Mouse (Mus musculus): ENCODE measurements around the gene Vps54. TPM values are rescaled to one million over a fixed set of nuclear protein-coding genes. Genes with fewer than 3 reads are reported as not detected.
"Not testable (repeated sequence)": the region's sequence is repeated elsewhere in the genome, so short reads cannot be mapped to it uniquely, and the experiment has no call there.

Gene Vps54
- polyA plus RNA-seq, 1 experiment from 2014 or later = 14.5 TPM

- Histone ChIP-seq H3K27ac (no peak overlapping the region), H3K9me3 (replicated peaks) (no peaks in the 10 kb centered on the region), H3K4me2 (no peak overlapping the region), H3K4me3 (replicated peaks) (no peak overlapping the region), H3K9ac (no peak overlapping the region), H3K36me3 (peaks cover 7% of the 10 kb centered on the region), H3K27me3 (no peaks in the 10 kb centered on the region), H3K4me1 (peaks cover 8% of the 10 kb centered on the region)
- WGBS = 89% methylated on average over 1 of the region's 1 CpGs
- no peak for ATAC-seq (replicated peaks; ENCODE audit: low FRiP score)
Observed at GRCm38 (mm10) chr11:21247940-21248339, 8.9 kb downstream of the Vps54 start.

GRCm38 (mm10) chr11:21250366-21250765 is 11.3 kb downstream of the Vps54 start:
- WGBS = 77% methylated on average over 1 of the region's 1 CpGs
- no peak overlapping the region for H3K27ac ChIP-seq

GRCm38 (mm10) chr11:21258611-21259010 is 19.5 kb downstream of the Vps54 start:
- WGBS = 98% methylated on average over 10 of the region's 10 CpGs
- not testable (repeated sequence) for H3K9ac ChIP-seq; H3K4me2 ChIP-seq; H3K9me3 ChIP-seq (replicated peaks); H3K4me1 ChIP-seq; ATAC-seq (replicated peaks; ENCODE audit: low FRiP score); H3K4me3 ChIP-seq (replicated peaks); H3K27me3 ChIP-seq; H3K27ac ChIP-seq
- H3K36me3 ChIP-seq = peaks cover 10% of the 10 kb centered on the region

More at GRCm38 (mm10) chr11:21250366-21250765, 11.3 kb downstream of the Vps54 start:
- H3K4me2 ChIP-seq = no peak overlapping the region
- ATAC-seq (replicated peaks; ENCODE audit: low FRiP score) = no peak
- no peak overlapping the region for H3K9ac ChIP-seq
- no peaks in the 10 kb centered on the region for H3K27me3 ChIP-seq
- peaks cover 10% of the 10 kb centered on the region for H3K4me1 ChIP-seq
- H3K36me3 ChIP-seq = peaks cover 7% of the 10 kb centered on the region
- H3K9me3 ChIP-seq (replicated peaks) = no peaks in the 10 kb centered on the region
- H3K4me3 ChIP-seq (replicated peaks) = no peak overlapping the region

GRCm38 (mm10) chr11:21265423-21265822 is 26.3 kb downstream of the Vps54 start:
- Histone ChIP-seq H3K9me3 (replicated peaks) (peaks cover 7% of the 10 kb centered on the region; the same call in 1 of the 2 replicates), H3K27me3 (no peaks in the 10 kb centered on the region), H3K36me3 (peaks cover 45% of the 10 kb centered on the region), H3K27ac (no peak overlapping the region), H3K4me1 (no peaks in the 10 kb centered on the region), H3K4me3 (replicated peaks) (no peak overlapping the region), H3K9ac (no peak overlapping the region), H3K4me2 (no peak overlapping the region)
- no peak for ATAC-seq (replicated peaks; ENCODE audit: low FRiP score)
- WGBS = 89% methylated on average over 3 of the region's 3 CpGs

- ATAC-seq (replicated peaks; ENCODE audit: low FRiP score) = no peak
- H3K27ac ChIP-seq = no peak overlapping the region
- H3K36me3 ChIP-seq = peaks cover 34% of the 10 kb centered on the region
- H3K4me1 ChIP-seq = no peaks in the 10 kb centered on the region
- no peaks in the 10 kb centered on the region for H3K27me3 ChIP-seq
- H3K4me2 ChIP-seq = no peak overlapping the region
- 95% methylated on average over 2 of the region's 2 CpGs for WGBS
- H3K9me3 ChIP-seq (replicated peaks) = no peaks in the 10 kb centered on the region
- no peak overlapping the region for H3K9ac ChIP-seq
- H3K4me3 ChIP-seq (replicated peaks) = no peak overlapping the region
Observed at GRCm38 (mm10) chr11:21276151-21276550, 37.1 kb downstream of the Vps54 start.

GRCm38 (mm10) chr11:21286391-21286790 is 47.3 kb downstream of the Vps54 start:
- 68% methylated on average over 3 of the region's 3 CpGs for WGBS
- no peak overlapping the region for H3K4me3 ChIP-seq (replicated peaks)

GRCm38 (mm10) chr11:21288153-21288552 is 49.1 kb downstream of the Vps54 start:
- H3K4me2 ChIP-seq; H3K27ac ChIP-seq; H3K4me1 ChIP-seq; H3K4me3 ChIP-seq (replicated peaks); ATAC-seq (replicated peaks; ENCODE audit: low FRiP score); H3K27me3 ChIP-seq; H3K9me3 ChIP-seq (replicated peaks); H3K9ac ChIP-seq: not testable (repeated sequence)
- peaks cover 14% of the 10 kb centered on the region for H3K36me3 ChIP-seq
- WGBS = 94% methylated on average over 2 of the region's 2 CpGs

More at GRCm38 (mm10) chr11:21286391-21286790, 47.3 kb downstream of the Vps54 start:
- Histone ChIP-seq H3K4me2 (no peak overlapping the region), H3K27ac (no peak overlapping the region), H3K9me3 (replicated peaks) (no peaks in the 10 kb centered on the region), H3K4me1 (no peaks in the 10 kb centered on the region), H3K27me3 (no peaks in the 10 kb centered on the region), H3K9ac (no peak overlapping the region), H3K36me3 (peaks cover 7% of the 10 kb centered on the region)
- no peak for ATAC-seq (replicated peaks; ENCODE audit: low FRiP score)

- ATAC-seq (replicated peaks; ENCODE audit: low FRiP score) = no peak
- Histone ChIP-seq H3K4me1 (no peaks in the 10 kb centered on the region), H3K27me3 (no peaks in the 10 kb centered on the region), H3K27ac (no peak overlapping the region), H3K4me2 (no peak overlapping the region), H3K9ac (no peak overlapping the region), H3K4me3 (replicated peaks) (no peak overlapping the region), H3K36me3 (peaks cover 31% of the 10 kb centered on the region), H3K9me3 (replicated peaks) (no peaks in the 10 kb centered on the region)
- WGBS = 92% methylated on average over 5 of the region's 5 CpGs
Observed at GRCm38 (mm10) chr11:21295486-21295885, 56.4 kb downstream of the Vps54 start.

- peaks cover 62% of the 10 kb centered on the region for H3K36me3 ChIP-seq
- 73% methylated on average over 3 of the region's 3 CpGs for WGBS
- H3K27ac ChIP-seq = no peak overlapping the region
- H3K9me3 ChIP-seq (replicated peaks) = no peaks in the 10 kb centered on the region
- H3K4me2 ChIP-seq = no peak overlapping the region
- no peak for ATAC-seq (replicated peaks; ENCODE audit: low FRiP score)
- no peaks in the 10 kb centered on the region for H3K4me1 ChIP-seq
- H3K9ac ChIP-seq = no peak overlapping the region
- no peaks in the 10 kb centered on the region for H3K27me3 ChIP-seq
- H3K4me3 ChIP-seq (replicated peaks) = no peak overlapping the region
Observed at GRCm38 (mm10) chr11:21303619-21304018, 64.5 kb downstream of the Vps54 start.

- H3K9me3 ChIP-seq (replicated peaks) = no peaks in the 10 kb centered on the region
- no peaks in the 10 kb centered on the region for H3K27me3 ChIP-seq
- H3K9ac ChIP-seq = no peak overlapping the region
- H3K4me2 ChIP-seq = no peak overlapping the region
- peaks cover 63% of the 10 kb centered on the region for H3K36me3 ChIP-seq
- H3K4me1 ChIP-seq = no peaks in the 10 kb centered on the region
- H3K27ac ChIP-seq = no peak overlapping the region
- no peak for ATAC-seq (replicated peaks; ENCODE audit: low FRiP score)
- no peak overlapping the region for H3K4me3 ChIP-seq (replicated peaks)
- WGBS = 86% methylated on average over 5 of the region's 5 CpGs
Observed at GRCm38 (mm10) chr11:21307078-21307668, 68.1 kb downstream of the Vps54 start.

- H3K4me2 ChIP-seq = no peak overlapping the region
- H3K9me3 ChIP-seq (replicated peaks) = no peaks in the 10 kb centered on the region
- H3K4me1 ChIP-seq = no peaks in the 10 kb centered on the region
- H3K4me3 ChIP-seq (replicated peaks) = no peak overlapping the region
- no peaks in the 10 kb centered on the region for H3K27me3 ChIP-seq
- no peak overlapping the region for H3K9ac ChIP-seq
- no peak for ATAC-seq (replicated peaks; ENCODE audit: low FRiP score)
- 85% methylated on average over 5 of the region's 5 CpGs for WGBS
- no peak overlapping the region for H3K27ac ChIP-seq
- H3K36me3 ChIP-seq = peaks cover 65% of the 10 kb centered on the region
Observed at GRCm38 (mm10) chr11:21308119-21308518, 69.0 kb downstream of the Vps54 start.

- no peak overlapping the region for H3K27ac ChIP-seq
- H3K4me2 ChIP-seq = no peak overlapping the region
- ATAC-seq (replicated peaks; ENCODE audit: low FRiP score) = no peak
- H3K36me3 ChIP-seq = peaks cover 67% of the 10 kb centered on the region
- no peak overlapping the region for H3K4me3 ChIP-seq (replicated peaks)
- H3K27me3 ChIP-seq = no peaks in the 10 kb centered on the region
- H3K9ac ChIP-seq = no peak overlapping the region
- H3K9me3 ChIP-seq (replicated peaks) = no peaks in the 10 kb centered on the region
- H3K4me1 ChIP-seq = 0 out of 2 replicates have a peak, but pooled peaks cover 2% of the 10 kb centered on the region
- 54% methylated on average over 6 of the region's 6 CpGs for WGBS
Observed at GRCm38 (mm10) chr11:21309516-21309915, 70.4 kb downstream of the Vps54 start.
